Mouse (Mus musculus): ENCODE data around the gene Gm973. TPM values are rescaled to one million over a fixed set of nuclear protein-coding genes. Genes with fewer than 3 reads are reported as not detected.

Gm973 gene
- polyA plus RNA-seq, 1 experiment from 2014 or later: 0.99 TPM

- WGBS: 68% methylated on average over 3 of the region's 3 CpGs
- H3K4me2 ChIP-seq (ENCODE audit: low read depth, low read length, severe bottlenecking): no peak overlapping the region
- no peaks in the 10 kb centered on the region for H3K27me3 ChIP-seq (ENCODE audit: control insufficient read depth, insufficient read depth, low read length)
- H3K4me1 ChIP-seq (replicated peaks; ENCODE audit: control insufficient read depth, insufficient read depth, low read length): peaks cover 8% of the 10 kb centered on the region; the same call in 1 of the 2 replicates
- no peak overlapping the region for H3K4me3 ChIP-seq (ENCODE audit: low read depth, low read length)
- H3K27ac ChIP-seq (ENCODE audit: low read depth, low read length): no peak overlapping the region
- H3K9me3 ChIP-seq (ENCODE audit: control insufficient read depth, low read length): no peaks in the 10 kb centered on the region
- H3K36me3 ChIP-seq (ENCODE audit: control insufficient read depth, insufficient read depth, low read length): no peaks in the 10 kb centered on the region
- no peak for DNase-seq (ENCODE audit: low spot score)
- ATAC-seq (replicated peaks; ENCODE audit: low FRiP score): no peak
- H3K9ac ChIP-seq (ENCODE audit: low read length): no peak overlapping the region
These were observed 8.7 kb downstream of the Gm973 start for GRCm38 (mm10) chr1:59524759-59525158.

GRCm38 (mm10) chr1:59527219-59527618 lies 11.2 kb downstream of the Gm973 start:
- H3K4me2 ChIP-seq (ENCODE audit: low read depth, low read length, severe bottlenecking): no peak overlapping the region
- 91% methylated on average over 6 of the region's 6 CpGs for WGBS
- no peak for ATAC-seq (replicated peaks; ENCODE audit: low FRiP score)

GRCm38 (mm10) chr1:59534976-59535810 lies 19.1 kb downstream of the Gm973 start:
- Histone ChIP-seq H3K9ac (ENCODE audit: low read length) (0 out of 2 replicates have a peak overlapping the region, but pooled peaks have one; percentile 3), H3K4me3 (ENCODE audit: low read depth, low read length) (no peak overlapping the region), H3K27ac (ENCODE audit: low read depth, low read length) (peak overlapping the region; percentile 70), H3K4me2 (ENCODE audit: low read depth, low read length, severe bottlenecking) (no peak overlapping the region), H3K27me3 (ENCODE audit: control insufficient read depth, insufficient read depth, low read length) (no peaks in the 10 kb centered on the region), H3K4me1 (replicated peaks; ENCODE audit: control insufficient read depth, insufficient read depth, low read length) (peaks cover 12% of the 10 kb centered on the region), H3K36me3 (ENCODE audit: control insufficient read depth, insufficient read depth, low read length) (no peaks in the 10 kb centered on the region), H3K9me3 (ENCODE audit: control insufficient read depth, low read length) (no peaks in the 10 kb centered on the region)
- ATAC-seq (replicated peaks; ENCODE audit: low FRiP score) (peak; percentile 93), DNase-seq (ENCODE audit: low spot score) (peak; percentile 73)
- WGBS: 21% methylated on average over 5 of the region's 5 CpGs

More at GRCm38 (mm10) chr1:59527219-59527618, 11.2 kb downstream of the Gm973 start:
- no peak for DNase-seq (ENCODE audit: low spot score)
- no peaks in the 10 kb centered on the region for H3K36me3 ChIP-seq (ENCODE audit: control insufficient read depth, insufficient read depth, low read length)
- no peak overlapping the region for H3K27ac ChIP-seq (ENCODE audit: low read depth, low read length)
- H3K4me3 ChIP-seq (ENCODE audit: low read depth, low read length): no peak overlapping the region
- H3K4me1 ChIP-seq (replicated peaks; ENCODE audit: control insufficient read depth, insufficient read depth, low read length): peaks cover 6% of the 10 kb centered on the region; the same call in 1 of the 2 replicates
- no peaks in the 10 kb centered on the region for H3K9me3 ChIP-seq (ENCODE audit: control insufficient read depth, low read length)
- no peak overlapping the region for H3K9ac ChIP-seq (ENCODE audit: low read length)
- H3K27me3 ChIP-seq (ENCODE audit: control insufficient read depth, insufficient read depth, low read length): no peaks in the 10 kb centered on the region

GRCm38 (mm10) chr1:59538381-59538780 lies 22.3 kb downstream of the Gm973 start:
- no peak for DNase-seq (ENCODE audit: low spot score)
- whole genome bisulfite sequencing: 84% methylated on average over 5 of the region's 5 CpGs
- no peak overlapping the region for H3K27ac ChIP-seq (ENCODE audit: low read depth, low read length)
- no peaks in the 10 kb centered on the region for H3K27me3 ChIP-seq (ENCODE audit: control insufficient read depth, insufficient read depth, low read length)
- no peak overlapping the region for H3K9ac ChIP-seq (ENCODE audit: low read length)
- H3K9me3 ChIP-seq (ENCODE audit: control insufficient read depth, low read length): no peaks in the 10 kb centered on the region
- H3K4me3 ChIP-seq (ENCODE audit: low read depth, low read length): no peak overlapping the region
- ATAC-seq (replicated peaks; ENCODE audit: low FRiP score): no peak
- H3K4me1 ChIP-seq (replicated peaks; ENCODE audit: control insufficient read depth, insufficient read depth, low read length): peaks cover 12% of the 10 kb centered on the region
- H3K4me2 ChIP-seq (ENCODE audit: low read depth, low read length, severe bottlenecking): no peak overlapping the region
- no peaks in the 10 kb centered on the region for H3K36me3 ChIP-seq (ENCODE audit: control insufficient read depth, insufficient read depth, low read length)

GRCm38 (mm10) chr1:59540537-59541148 lies 24.6 kb downstream of the Gm973 start:
- Histone ChIP-seq H3K4me1 (replicated peaks; ENCODE audit: control insufficient read depth, insufficient read depth, low read length) (peaks cover 5% of the 10 kb centered on the region; the same call in 1 of the 2 replicates), H3K36me3 (ENCODE audit: control insufficient read depth, insufficient read depth, low read length) (no peaks in the 10 kb centered on the region), H3K27me3 (ENCODE audit: control insufficient read depth, insufficient read depth, low read length) (no peaks in the 10 kb centered on the region), H3K4me2 (ENCODE audit: low read depth, low read length, severe bottlenecking) (no peak overlapping the region), H3K9me3 (ENCODE audit: control insufficient read depth, low read length) (no peaks in the 10 kb centered on the region), H3K4me3 (ENCODE audit: low read depth, low read length) (no peak overlapping the region), H3K9ac (ENCODE audit: low read length) (no peak overlapping the region), H3K27ac (ENCODE audit: low read depth, low read length) (no peak overlapping the region)
- ATAC-seq (replicated peaks; ENCODE audit: low FRiP score) (no peak; the same call in 1 of the 2 replicates), DNase-seq (ENCODE audit: low spot score) (no peak)
- 58% methylated on average over 19 of the region's 19 CpGs for WGBS

- Histone ChIP-seq H3K4me2 (ENCODE audit: low read depth, low read length, severe bottlenecking) (no peak overlapping the region), H3K9ac (ENCODE audit: low read length) (no peak overlapping the region), H3K4me3 (ENCODE audit: low read depth, low read length) (no peak overlapping the region), H3K27ac (ENCODE audit: low read depth, low read length) (no peak overlapping the region), H3K9me3 (ENCODE audit: control insufficient read depth, low read length) (no peaks in the 10 kb centered on the region), H3K36me3 (ENCODE audit: control insufficient read depth, insufficient read depth, low read length) (no peaks in the 10 kb centered on the region), H3K4me1 (replicated peaks; ENCODE audit: control insufficient read depth, insufficient read depth, low read length) (peaks cover 2% of the 10 kb centered on the region; the same call in 1 of the 2 replicates), H3K27me3 (ENCODE audit: control insufficient read depth, insufficient read depth, low read length) (no peaks in the 10 kb centered on the region)
- WGBS: 78% methylated on average over 16 of the region's 16 CpGs
- ATAC-seq (replicated peaks; ENCODE audit: low FRiP score): no peak
- DNase-seq (ENCODE audit: low spot score): no peak
These were observed 25.4 kb downstream of the Gm973 start for GRCm38 (mm10) chr1:59541271-59542020.

- Histone ChIP-seq H3K36me3 (ENCODE audit: control insufficient read depth, insufficient read depth, low read length) (no peaks in the 10 kb centered on the region), H3K9ac (ENCODE audit: low read length) (no peak overlapping the region), H3K27ac (ENCODE audit: low read depth, low read length) (no peak overlapping the region), H3K4me1 (replicated peaks; ENCODE audit: control insufficient read depth, insufficient read depth, low read length) (no peaks in the 10 kb centered on the region), H3K27me3 (ENCODE audit: control insufficient read depth, insufficient read depth, low read length) (no peaks in the 10 kb centered on the region), H3K9me3 (ENCODE audit: control insufficient read depth, low read length) (no peaks in the 10 kb centered on the region), H3K4me3 (ENCODE audit: low read depth, low read length) (no peak overlapping the region), H3K4me2 (ENCODE audit: low read depth, low read length, severe bottlenecking) (no peak overlapping the region)
- WGBS: 76% methylated on average over 6 of the region's 6 CpGs
- ATAC-seq (replicated peaks; ENCODE audit: low FRiP score): no peak
- DNase-seq (ENCODE audit: low spot score): no peak
These were observed 26.2 kb downstream of the Gm973 start for GRCm38 (mm10) chr1:59542231-59542630.

GRCm38 (mm10) chr1:59543911-59544310 lies 27.8 kb downstream of the Gm973 start:
- H3K27me3 ChIP-seq (ENCODE audit: control insufficient read depth, insufficient read depth, low read length): no peaks in the 10 kb centered on the region
- H3K9ac ChIP-seq (ENCODE audit: low read length): no peak overlapping the region
- H3K27ac ChIP-seq (ENCODE audit: low read depth, low read length): no peak overlapping the region
- no peaks in the 10 kb centered on the region for H3K36me3 ChIP-seq (ENCODE audit: control insufficient read depth, insufficient read depth, low read length)
- H3K4me2 ChIP-seq (ENCODE audit: low read depth, low read length, severe bottlenecking): no peak overlapping the region
- 82% methylated on average over 8 of the region's 8 CpGs for WGBS
- ATAC-seq (replicated peaks; ENCODE audit: low FRiP score): no peak
- peaks cover 2% of the 10 kb centered on the region; the same call in 1 of the 2 replicates for H3K4me1 ChIP-seq (replicated peaks; ENCODE audit: control insufficient read depth, insufficient read depth, low read length)
- H3K4me3 ChIP-seq (ENCODE audit: low read depth, low read length): no peak overlapping the region
- no peak for DNase-seq (ENCODE audit: low spot score)
- H3K9me3 ChIP-seq (ENCODE audit: control insufficient read depth, low read length): no peaks in the 10 kb centered on the region

All from forebrain, embryonic 11.5 days (tissue).